Mouse (Mus musculus) kidney, embryonic 16.5 days (tissue): ENCODE measurements at regions not wholly inside any gene's neighbourhood (a gene's known extent, or its start where the extent isn't known, plus 50 kb on each side); places are given as distances from the start of the nearest gene placed in this dataset.

Experiments
- ATAC-seq: fragments of 200-750 bp; cut with Nextera tagmentation; 2 replicates; pipeline ENCODE4 v1.8.0; 2017; ENCODE audit warnings: moderate TSS enrichment; ENCODE audit not compliant: low FRiP score, low TSS enrichment
- H3K27ac ChIP-seq: fragments of 300-500 bp; sonication (generic); 2 replicates; pipeline ENCODE4 v1.5.1; 2014; ENCODE audit warnings: low read length
- H3K27me3 ChIP-seq: fragments of 300-500 bp; sonication (generic); 2 replicates; pipeline ENCODE4 v1.6.1; 2014; ENCODE audit warnings: low read length, control low read depth, mixed read lengths; ENCODE audit not compliant: insufficient read depth
- H3K36me3 ChIP-seq: fragments of 300-500 bp; sonication (generic); 2 replicates; pipeline ENCODE4 v1.6.1; 2014; ENCODE audit warnings: low read length, control low read depth, mixed read lengths; ENCODE audit not compliant: insufficient read depth
- H3K4me1 ChIP-seq: fragments of 300-500 bp; sonication (generic); 2 replicates; pipeline ENCODE4 v1.6.1; 2014; ENCODE audit warnings: low read length, control low read depth, mixed read lengths; ENCODE audit not compliant: insufficient read depth
- H3K4me2 ChIP-seq: fragments of 300-500 bp; sonication (generic); replicated peaks from 2 replicates; pipeline ENCODE4 v1.6.1; 2014; ENCODE audit warnings: low read depth, low read length
- H3K4me3 ChIP-seq: fragments of 300-500 bp; sonication (generic); 2 replicates; pipeline ENCODE4 v1.5.1; 2014; ENCODE audit warnings: mild to moderate bottlenecking, low read length
- H3K9ac ChIP-seq: fragments of 300-500 bp; sonication (generic); replicated peaks from 2 replicates; pipeline ENCODE4 v1.6.1; 2014; ENCODE audit warnings: low read length
- H3K9me3 ChIP-seq: fragments of 300-500 bp; sonication (generic); 2 replicates; pipeline ENCODE4 v1.6.1; 2016; ENCODE audit warnings: low read length, control low read depth
- WGBS: fragments of 180-500 bp; shearing (Covaris S2); extraction: QIAGEN DNeasy Blood & Tissue Kit; methylation state at CpG from one replicate; pipeline ENCODE4 v1.1.7; 2014; 5-methylcytosine and 5-hydroxymethylcytosine counted together

- Histone ChIP-seq H3K4me1 (no peaks in the 10 kb centered on the region), H3K4me3 (no peak overlapping the region), H3K9ac (no peak overlapping the region), H3K9me3 (no peaks in the 10 kb centered on the region), H3K4me2 (no peak overlapping the region), H3K36me3 (no peaks in the 10 kb centered on the region), H3K27ac (no peak overlapping the region), H3K27me3 (no peaks in the 10 kb centered on the region)
- no peak for ATAC-seq
- 86% methylated on average over 7 of the region's 7 CpGs for WGBS
Observed at GRCm38 (mm10) chr1:92292681-92293380, 97.3 kb upstream of the Hdac4 start.

- 100% methylated on average over 1 of the region's 1 CpGs for WGBS
- H3K27me3 ChIP-seq: no peaks in the 10 kb centered on the region
- H3K27ac ChIP-seq: no peak overlapping the region
- no peaks in the 10 kb centered on the region for H3K9me3 ChIP-seq
- no peak for ATAC-seq
- H3K4me2 ChIP-seq: no peak overlapping the region
- H3K4me1 ChIP-seq: peaks cover 6% of the 10 kb centered on the region; the same call in 1 of the 2 replicates
- no peaks in the 10 kb centered on the region for H3K36me3 ChIP-seq
- H3K4me3 ChIP-seq: no peak overlapping the region
- no peak overlapping the region for H3K9ac ChIP-seq
Observed at GRCm38 (mm10) chr1:92286966-92287342, 91.5 kb upstream of the Hdac4 start.

- Histone ChIP-seq H3K27ac (peak overlapping the region; percentile 23; the same call in 1 of the 2 replicates), H3K4me3 (no peak overlapping the region), H3K4me2 (peak overlapping the region; percentile 36), H3K36me3 (no peaks in the 10 kb centered on the region), H3K9ac (no peak overlapping the region), H3K9me3 (no peaks in the 10 kb centered on the region), H3K27me3 (no peaks in the 10 kb centered on the region), H3K4me1 (peaks cover 6% of the 10 kb centered on the region; the same call in 1 of the 2 replicates)
- WGBS: 36% methylated on average over 21 of the region's 21 CpGs
- peak; percentile 71; the same call in 1 of the 2 replicates for ATAC-seq
Observed at GRCm38 (mm10) chr1:92286013-92286965, 90.8 kb upstream of the Hdac4 start.

- no peaks in the 10 kb centered on the region for H3K9me3 ChIP-seq
- H3K4me1 ChIP-seq: peaks cover 6% of the 10 kb centered on the region; the same call in 1 of the 2 replicates
- 39% methylated on average over 4 of the region's 4 CpGs for WGBS
- no peak overlapping the region for H3K4me3 ChIP-seq
- no peaks in the 10 kb centered on the region for H3K27me3 ChIP-seq
- no peak overlapping the region for H3K9ac ChIP-seq
- no peak for ATAC-seq
- H3K27ac ChIP-seq: no peak overlapping the region
- H3K36me3 ChIP-seq: no peaks in the 10 kb centered on the region
- H3K4me2 ChIP-seq: no peak overlapping the region
Observed at GRCm38 (mm10) chr1:92284155-92284554, 88.7 kb upstream of the Hdac4 start.

- Histone ChIP-seq H3K27ac (no peak overlapping the region), H3K36me3 (no peaks in the 10 kb centered on the region), H3K27me3 (no peaks in the 10 kb centered on the region), H3K4me1 (no peaks in the 10 kb centered on the region), H3K9me3 (no peaks in the 10 kb centered on the region), H3K4me2 (no peak overlapping the region), H3K9ac (no peak overlapping the region), H3K4me3 (no peak overlapping the region)
- 85% methylated on average over 5 of the region's 5 CpGs for WGBS
- no peak for ATAC-seq
Observed at GRCm38 (mm10) chr1:92277199-92277747, 81.8 kb upstream of the Hdac4 start.

- Histone ChIP-seq H3K4me1 (no peaks in the 10 kb centered on the region; the same call in 1 of the 2 replicates), H3K27me3 (no peaks in the 10 kb centered on the region), H3K9me3 (no peaks in the 10 kb centered on the region), H3K36me3 (no peaks in the 10 kb centered on the region), H3K27ac (no peak overlapping the region), H3K4me3 (no peak overlapping the region), H3K4me2 (no peak overlapping the region), H3K9ac (no peak overlapping the region)
- 83% methylated on average over 1 of the region's 1 CpGs for WGBS
- no peak for ATAC-seq
Observed at GRCm38 (mm10) chr1:92275388-92275787, 79.9 kb upstream of the Hdac4 start.

GRCm38 (mm10) chr1:92273760-92274159 is 78.3 kb upstream of the Hdac4 start:
- Histone ChIP-seq H3K9me3 (no peaks in the 10 kb centered on the region), H3K27me3 (no peaks in the 10 kb centered on the region), H3K4me1 (no peaks in the 10 kb centered on the region; the same call in 1 of the 2 replicates), H3K9ac (no peak overlapping the region), H3K27ac (no peak overlapping the region), H3K4me2 (no peak overlapping the region), H3K4me3 (no peak overlapping the region), H3K36me3 (no peaks in the 10 kb centered on the region)
- whole genome bisulfite sequencing: 79% methylated on average over 2 of the region's 2 CpGs
- no peak for ATAC-seq

- ATAC-seq: no peak
Observed at GRCm38 (mm10) chr1:92271676-92272291, 76.3 kb upstream of the Hdac4 start.

GRCm38 (mm10) chr1:92270486-92271058 is 75.1 kb upstream of the Hdac4 start:
- no peak overlapping the region for H3K4me2 ChIP-seq
- H3K4me1 ChIP-seq: no peaks in the 10 kb centered on the region; the same call in 1 of the 2 replicates
- no peak for ATAC-seq
- no peak overlapping the region for H3K27ac ChIP-seq
- no peaks in the 10 kb centered on the region for H3K9me3 ChIP-seq
- no peak overlapping the region for H3K9ac ChIP-seq
- no peaks in the 10 kb centered on the region for H3K27me3 ChIP-seq
- no peak overlapping the region for H3K4me3 ChIP-seq
- H3K36me3 ChIP-seq: no peaks in the 10 kb centered on the region
- WGBS: 43% methylated on average over 6 of the region's 6 CpGs

More at GRCm38 (mm10) chr1:92271676-92272291, 76.3 kb upstream of the Hdac4 start:
- Histone ChIP-seq H3K4me1 (no peaks in the 10 kb centered on the region; the same call in 1 of the 2 replicates), H3K4me2 (no peak overlapping the region), H3K9ac (no peak overlapping the region), H3K9me3 (no peaks in the 10 kb centered on the region), H3K27ac (no peak overlapping the region), H3K36me3 (no peaks in the 10 kb centered on the region), H3K27me3 (no peaks in the 10 kb centered on the region), H3K4me3 (no peak overlapping the region)
- WGBS: 50% methylated on average over 9 of the region's 9 CpGs
